ENCODE assay signal across 8 mouse cellular contexts in genomic region chr11:102156039-102156785, GRCm38 (mm10). TPM values are rescaled to one million over a fixed set of nuclear protein-coding genes. Genes with fewer than 3 reads are reported as not detected.
DNase-seq lines count a peak whose midpoint lies in the region; ATAC-seq lines count a peak whose summit lies in the region.

Gene Tmem101, minus strand, starts transcription at chr11:102156404.

- ATAC-seq in hindbrain, embryonic 11.5 days (ENCODE audit: low FRiP score), result peak; percentile 84

- DNase-seq in Muller cell, postnatal 12 days (ENCODE audit: inconsistent ontology term), result peak; percentile 94
- DNase-seq in cerebellum, adult 9-11 months, result peak; percentile 90
- peak; percentile 75 to 94 for DNase-seq in frontal cortex, adult 2 months (ENCODE audit: extremely low spot score in 1 of 2, low spot score in 1 of 2)
- peak; percentile 92 for DNase-seq in hindbrain, embryonic 11.5 days (ENCODE audit: low spot score)
- DNase-seq in layer of hippocampus, postnatal 10 days (ENCODE audit: low spot score in 2 of 2), result peak; percentile 93
- peak; percentile 96 for DNase-seq in lung, postnatal 10 days
- DNase-seq in ovary, postnatal 36 days (ENCODE audit: low spot score), result peak; percentile 88
- peak; percentile 81 for DNase-seq in thymus, postnatal 25 days

- H3K9ac ChIP-seq in hindbrain, embryonic 11.5 days (ENCODE audit: low read depth, low read length), result peak within 1 kb of the TSS; percentile 70

- H3K4me3 ChIP-seq in hindbrain, embryonic 11.5 days (ENCODE audit: low read depth, low read length), result peak within 1 kb of the TSS; percentile 71

- 0 out of 2 replicates have a peak within 1 kb of the TSS, but pooled peaks have one; percentile 40 for H3K27ac ChIP-seq in hindbrain, embryonic 11.5 days (ENCODE audit: low read depth, low read length)

- no peaks in the 10 kb centered on the region for H3K36me3 ChIP-seq in hindbrain, embryonic 11.5 days (ENCODE audit: control insufficient read depth, insufficient read depth, low read length)

- no peaks in the 10 kb centered on the region for H3K27me3 ChIP-seq in hindbrain, embryonic 11.5 days (ENCODE audit: control insufficient read depth, insufficient read depth, low read length)

- H3K4me2 ChIP-seq in hindbrain, embryonic 11.5 days (replicated peaks; ENCODE audit: low read depth, low read length), result peak within 1 kb of the TSS; percentile 70

- WGBS in hindbrain, embryonic 11.5 days, result under 1% methylated on average over 37 of the region's 37 CpGs

- H3K9me3 ChIP-seq in hindbrain, embryonic 11.5 days (ENCODE audit: control insufficient read depth, low read length), result no peaks in the 10 kb centered on the region

- no peaks in the 10 kb centered on the region for H3K4me1 ChIP-seq in hindbrain, embryonic 11.5 days (replicated peaks; ENCODE audit: control insufficient read depth, insufficient read depth, low read length)

RNA-seq across cellular contexts. Expression of gene Tmem101, which starts in this region (rescaled TPM):
- 28.1 TPM in 2 replicates for polyA plus RNA-seq in frontal cortex, adult 2 months (2012; rRNA removed)
- 33.2 and 34.4 TPM in 2 replicates for polyA plus RNA-seq in hindbrain, embryonic 11.5 days (2014; fragmentation: Nextera tagmentation; extraction: Ambion mirVana)
- total RNA-seq in layer of hippocampus, postnatal 10 days (2021), result 10 to 100 TPM; 29.8 TPM

Comparison
In these comparisons a context has a peak if more than half of its experiments do, and no peak if none do; other contexts are left out.
1. Peak in every context shown above with its lines: DNase-seq, ATAC-seq, H3K4me3 ChIP-seq and H3K27ac ChIP-seq.